Mouse (Mus musculus) MEL (cell line): ENCODE results near the gene 1700015G11Rik.

Source experiments
- MAZ ChIP-seq: IDR thresholded peaks from 2 replicates; pipeline ENCODE4 v1.6.1; 2012; ENCODE audit warnings: low read depth, mild to moderate bottlenecking, inconsistent platforms, low read length, improper control_type of control experiment
- MYB ChIP-seq: IDR thresholded peaks from 2 replicates; pipeline ENCODE4 v1.6.1; 2011; ENCODE audit warnings: mild to moderate bottlenecking, low read depth, low read length, improper control_type of control experiment
- POLR2A ChIP-seq, 2 experiments: IDR thresholded peaks; 2 replicates each; pipeline ENCODE4 v1.6.1; 2011 to 2012; ENCODE audit warnings: low read length in 2 of 2, mild to moderate bottlenecking in 2 of 2, control low read depth in 1 of 2, improper control_type of control experiment in 1 of 2, low read depth in 1 of 2, moderate library complexity in 1 of 2; ENCODE audit not compliant: control insufficient read depth in 1 of 2, insufficient read depth in 1 of 2, poor library complexity in 1 of 2
- TBP ChIP-seq: IDR thresholded peaks from 2 replicates; pipeline ENCODE4 v1.8.0; 2011; ENCODE audit warnings: low read depth, low read length, improper control_type of control experiment
- USF1 ChIP-seq: IDR thresholded peaks from 2 replicates; pipeline ENCODE4 v1.6.1; 2014; ENCODE audit warnings: low read depth, mild to moderate bottlenecking, inconsistent platforms, low read length, improper control_type of control experiment, moderate library complexity
- ZC3H11A ChIP-seq: IDR thresholded peaks from 2 replicates; pipeline ENCODE4 v1.6.1; 2012; ENCODE audit warnings: low read depth, mild to moderate bottlenecking, inconsistent platforms, low read length, improper control_type of control experiment

DNA sequence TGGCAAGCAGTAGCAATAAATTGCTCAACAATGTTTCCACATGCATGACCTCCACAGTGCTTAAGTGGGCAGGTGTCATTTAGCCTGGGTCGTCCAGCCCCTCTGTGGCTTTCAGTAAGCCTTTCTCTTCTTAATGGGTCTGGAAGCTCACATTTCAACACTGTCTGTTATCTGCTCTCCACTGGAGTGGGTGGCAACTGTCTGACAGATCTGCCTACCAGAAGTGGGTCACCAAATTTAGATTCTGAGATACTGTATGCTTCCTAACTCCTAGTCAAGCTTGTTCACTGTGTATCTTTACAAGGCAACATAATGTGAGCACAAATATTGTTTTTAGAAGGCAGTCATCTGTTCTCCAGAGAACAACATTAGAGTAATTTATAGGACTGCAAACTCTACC is 33.2 kb downstream of the 1700015G11Rik start:
- TF ChIP-seq USF1: no peak
- TF ChIP-seq POLR2A (IDR thresholded peaks at IDR 0.05; ENCODE audit: control insufficient read depth in 1 of 2, insufficient read depth in 1 of 2, low read depth in 1 of 2, low read length in 2 of 2, poor library complexity in 1 of 2): no peak
- TF ChIP-seq ZC3H11A: no peak
- TF ChIP-seq MAZ: no peak
- TF ChIP-seq MYB: no peak
- no peak for TF ChIP-seq TBP
